Mouse (Mus musculus) kidney, embryonic 16.5 days (tissue): ENCODE measurements at regions not wholly inside any gene's neighbourhood (a gene's known extent, or its start where the extent isn't known, plus 50 kb on each side); places are given as distances from the start of the nearest gene placed in this dataset.
A peak's percentile ranks its signal among the peaks of the same experiment; 100 is the strongest.

Experiments used
- ATAC-seq: fragments of 200-750 bp; cut with Nextera tagmentation; 2 replicates; pipeline ENCODE4 v1.8.0; 2017; ENCODE audit warnings: moderate TSS enrichment; ENCODE audit not compliant: low FRiP score, low TSS enrichment
- H3K27ac ChIP-seq: fragments of 300-500 bp; sonication (generic); 2 replicates; pipeline ENCODE4 v1.5.1; 2014; ENCODE audit warnings: low read length
- H3K27me3 ChIP-seq: fragments of 300-500 bp; sonication (generic); 2 replicates; pipeline ENCODE4 v1.6.1; 2014; ENCODE audit warnings: low read length, control low read depth, mixed read lengths; ENCODE audit not compliant: insufficient read depth
- H3K36me3 ChIP-seq: fragments of 300-500 bp; sonication (generic); 2 replicates; pipeline ENCODE4 v1.6.1; 2014; ENCODE audit warnings: low read length, control low read depth, mixed read lengths; ENCODE audit not compliant: insufficient read depth
- H3K4me1 ChIP-seq: fragments of 300-500 bp; sonication (generic); 2 replicates; pipeline ENCODE4 v1.6.1; 2014; ENCODE audit warnings: low read length, control low read depth, mixed read lengths; ENCODE audit not compliant: insufficient read depth
- H3K4me2 ChIP-seq: fragments of 300-500 bp; sonication (generic); replicated peaks from 2 replicates; pipeline ENCODE4 v1.6.1; 2014; ENCODE audit warnings: low read depth, low read length
- H3K4me3 ChIP-seq: fragments of 300-500 bp; sonication (generic); 2 replicates; pipeline ENCODE4 v1.5.1; 2014; ENCODE audit warnings: mild to moderate bottlenecking, low read length
- H3K9ac ChIP-seq: fragments of 300-500 bp; sonication (generic); replicated peaks from 2 replicates; pipeline ENCODE4 v1.6.1; 2014; ENCODE audit warnings: low read length
- H3K9me3 ChIP-seq: fragments of 300-500 bp; sonication (generic); 2 replicates; pipeline ENCODE4 v1.6.1; 2016; ENCODE audit warnings: low read length, control low read depth
- WGBS: fragments of 180-500 bp; shearing (Covaris S2); extraction: QIAGEN DNeasy Blood & Tissue Kit; methylation state at CpG from one replicate; pipeline ENCODE4 v1.1.7; 2014; 5-methylcytosine and 5-hydroxymethylcytosine counted together

GRCm38 (mm10) chr3:133599731-133600130 is 54.8 kb upstream of the Tet2 start:
- Histone ChIP-seq H3K4me1 (peaks cover 11% of the 10 kb centered on the region; the same call in 1 of the 2 replicates), H3K9ac (no peak overlapping the region), H3K4me3 (no peak overlapping the region), H3K27ac (no peak overlapping the region), H3K36me3 (no peaks in the 10 kb centered on the region), H3K27me3 (no peaks in the 10 kb centered on the region), H3K9me3 (no peaks in the 10 kb centered on the region), H3K4me2 (no peak overlapping the region)
- 93% methylated on average over 7 of the region's 7 CpGs for WGBS
- no peak for ATAC-seq

- 14% methylated on average over 11 of the region's 11 CpGs for WGBS
- H3K27me3 ChIP-seq, result no peaks in the 10 kb centered on the region
- H3K4me2 ChIP-seq, result peak overlapping the region; percentile 21; the same call in 1 of the 2 replicates
- H3K36me3 ChIP-seq, result no peaks in the 10 kb centered on the region
- H3K4me3 ChIP-seq, result peak overlapping the region; percentile 12; the same call in 1 of the 2 replicates
- ATAC-seq, result peak; percentile 80
- H3K9me3 ChIP-seq, result no peaks in the 10 kb centered on the region
- peaks cover 11% of the 10 kb centered on the region; the same call in 1 of the 2 replicates for H3K4me1 ChIP-seq
- H3K27ac ChIP-seq, result no peak overlapping the region; the same call in 1 of the 2 replicates
- peak overlapping the region; percentile 45; the same call in 1 of the 2 replicates for H3K9ac ChIP-seq
Measured at GRCm38 (mm10) chr3:133600447-133601220, 55.7 kb upstream of the Tet2 start.

- no peaks in the 10 kb centered on the region for H3K9me3 ChIP-seq
- 69% methylated on average over 6 of the region's 6 CpGs for whole genome bisulfite sequencing
- H3K4me2 ChIP-seq, result no peak overlapping the region
- no peaks in the 10 kb centered on the region for H3K36me3 ChIP-seq
- no peaks in the 10 kb centered on the region for H3K27me3 ChIP-seq
- no peak overlapping the region for H3K9ac ChIP-seq
- H3K4me1 ChIP-seq, result peaks cover 7% of the 10 kb centered on the region; the same call in 1 of the 2 replicates
- H3K27ac ChIP-seq, result no peak overlapping the region
- no peak overlapping the region for H3K4me3 ChIP-seq
- no peak for ATAC-seq
Measured at GRCm38 (mm10) chr3:133605460-133605859, 60.5 kb upstream of the Tet2 start.

- Histone ChIP-seq H3K9ac (no peak overlapping the region), H3K27me3 (no peaks in the 10 kb centered on the region), H3K27ac (no peak overlapping the region), H3K4me2 (no peak overlapping the region), H3K4me3 (no peak overlapping the region), H3K4me1 (no peaks in the 10 kb centered on the region), H3K36me3 (no peaks in the 10 kb centered on the region), H3K9me3 (no peaks in the 10 kb centered on the region)
- no peak for ATAC-seq
- whole genome bisulfite sequencing, result 79% methylated on average over 3 of the region's 3 CpGs
Measured at GRCm38 (mm10) chr3:133608845-133609261, 63.9 kb upstream of the Tet2 start.

- H3K27me3 ChIP-seq, result no peaks in the 10 kb centered on the region
Measured at GRCm38 (mm10) chr3:133613836-133614711, 69.1 kb upstream of the Tet2 start.

GRCm38 (mm10) chr3:133614712-133615426 is 69.9 kb upstream of the Tet2 start:
- Histone ChIP-seq H3K4me1 (no peaks in the 10 kb centered on the region), H3K9ac (no peak overlapping the region), H3K27me3 (no peaks in the 10 kb centered on the region), H3K4me2 (peak overlapping the region; percentile 11; the same call in 1 of the 2 replicates), H3K27ac (no peak overlapping the region), H3K36me3 (no peaks in the 10 kb centered on the region), H3K9me3 (no peaks in the 10 kb centered on the region), H3K4me3 (no peak overlapping the region)
- WGBS, result 32% methylated on average over 14 of the region's 14 CpGs
- no peak for ATAC-seq

More at GRCm38 (mm10) chr3:133613836-133614711, 69.1 kb upstream of the Tet2 start:
- 0 out of 2 replicates have a peak overlapping the region, but pooled peaks have one; percentile 11 for H3K4me2 ChIP-seq
- ATAC-seq, result no peak
- H3K4me3 ChIP-seq, result no peak overlapping the region
- H3K27ac ChIP-seq, result no peak overlapping the region
- H3K4me1 ChIP-seq, result no peaks in the 10 kb centered on the region
- no peaks in the 10 kb centered on the region for H3K36me3 ChIP-seq
- no peak overlapping the region for H3K9ac ChIP-seq
- 64% methylated on average over 12 of the region's 12 CpGs for WGBS
- no peaks in the 10 kb centered on the region for H3K9me3 ChIP-seq

GRCm38 (mm10) chr3:133617036-133617435 is 72.1 kb upstream of the Tet2 start:
- Histone ChIP-seq H3K4me2 (no peak overlapping the region), H3K27ac (no peak overlapping the region), H3K9me3 (no peaks in the 10 kb centered on the region), H3K4me3 (no peak overlapping the region), H3K36me3 (no peaks in the 10 kb centered on the region), H3K9ac (no peak overlapping the region), H3K4me1 (no peaks in the 10 kb centered on the region), H3K27me3 (no peaks in the 10 kb centered on the region)
- 83% methylated on average over 2 of the region's 2 CpGs for WGBS
- ATAC-seq, result no peak

GRCm38 (mm10) chr3:133618491-133618890 is 73.6 kb upstream of the Tet2 start:
- Histone ChIP-seq H3K9me3 (no peaks in the 10 kb centered on the region), H3K4me3 (no peak overlapping the region), H3K4me2 (no peak overlapping the region), H3K36me3 (no peaks in the 10 kb centered on the region), H3K9ac (no peak overlapping the region), H3K27ac (no peak overlapping the region), H3K4me1 (no peaks in the 10 kb centered on the region), H3K27me3 (no peaks in the 10 kb centered on the region)
- 90% methylated on average over 3 of the region's 3 CpGs for WGBS
- no peak for ATAC-seq

- Histone ChIP-seq H3K27me3 (no peaks in the 10 kb centered on the region), H3K4me3 (no peak overlapping the region), H3K9ac (no peak overlapping the region), H3K36me3 (no peaks in the 10 kb centered on the region), H3K4me2 (no peak overlapping the region), H3K4me1 (no peaks in the 10 kb centered on the region), H3K9me3 (no peaks in the 10 kb centered on the region), H3K27ac (no peak overlapping the region)
- peak; percentile 39; the same call in 1 of the 2 replicates for ATAC-seq
- 65% methylated on average over 9 of the region's 9 CpGs for WGBS
Measured at GRCm38 (mm10) chr3:133623201-133623744, 78.3 kb upstream of the Tet2 start.
